Mouse (Mus musculus): ENCODE data around the gene Btg4. TPM values are rescaled to one million over a fixed set of nuclear protein-coding genes. Genes with fewer than 3 reads are reported as not detected.

The Btg4 gene
- polyA plus RNA-seq, 1 experiment from 2014 or later, result not detected

GRCm38 (mm10) chr9:51169133-51169532, 108.4 kb downstream of the Btg4 start:
- WGBS, result 83% methylated on average over 7 of the region's 7 CpGs
- Histone ChIP-seq H3K9ac (no peak overlapping the region), H3K4me2 (no peak overlapping the region), H3K4me1 (peaks cover 15% of the 10 kb centered on the region; the same call in 1 of the 2 replicates), H3K36me3 (no peaks in the 10 kb centered on the region), H3K4me3 (no peak overlapping the region), H3K27ac (peak overlapping the region; percentile 30; the same call in 1 of the 2 replicates), H3K9me3 (no peaks in the 10 kb centered on the region), H3K27me3 (no peaks in the 10 kb centered on the region)
- ATAC-seq (ENCODE audit: insufficient number of reproducible peaks, insufficient read depth, low FRiP score, low TSS enrichment, low read depth), result no peak

MicroRNAs within 50 kb of the gene (microRNA counts, 519-probe panel; counts per million panel counts)
- microRNA mmu-miR-34b-3p (2,639 counts per million, percentile 64 among the panel's probes with 10 or more counts), microRNA mmu-miR-34b-5p (2,369 counts per million, percentile 58 among the panel's probes with 10 or more counts), microRNA mmu-miR-34c (4,704 counts per million, percentile 93 among the panel's probes with 10 or more counts)

Small RNA genes lying within 50 kb of the gene (microRNA-seq; reads per million reads assigned to microRNA genes)
- gene Mir34b (29.2 reads per million, percentile 39 among the genes with 10 or more reads in this experiment), gene Mir34c (662 reads per million, percentile 74 among the genes with 10 or more reads in this experiment)

Other genes with a start within 250 kb of the Btg4 start
- gene Ppp2r1b, start 215.6 kb upstream of the Btg4 start, polyA plus RNA-seq (2015; fragmentation: Nextera tagmentation; extraction: Ambion mirVana), result 72.2 and 75.3 TPM in 2 replicates
- 19.4 and 28.1 TPM in 2 replicates for gene Sik2, start 51.8 kb upstream of the Btg4 start, polyA plus RNA-seq (2015; fragmentation: Nextera tagmentation; extraction: Ambion mirVana)
- gene Layn, start 16.2 kb downstream of the Btg4 start, polyA plus RNA-seq (2015; fragmentation: Nextera tagmentation; extraction: Ambion mirVana), result 4.5 and 5.4 TPM in 2 replicates
- not detected in 2 replicates for gene 4833427G06Rik, start 41.2 kb downstream of the Btg4 start, polyA plus RNA-seq (2015; fragmentation: Nextera tagmentation; extraction: Ambion mirVana)
- gene Gm32742, start 104.6 kb downstream of the Btg4 start, polyA plus RNA-seq (2015; fragmentation: Nextera tagmentation; extraction: Ambion mirVana), result 0.03 TPM in 2 replicates
- 0.15 TPM in 1 of 2 replicates, not detected in the other for gene Pou2af1, start 152.8 kb downstream of the Btg4 start, polyA plus RNA-seq (2015; fragmentation: Nextera tagmentation; extraction: Ambion mirVana)
- 3.3 and 3.7 TPM in 2 replicates for gene Colca2, start 217.7 kb downstream of the Btg4 start, polyA plus RNA-seq (2015; fragmentation: Nextera tagmentation; extraction: Ambion mirVana)